Mouse (Mus musculus): Measurements from ENCODE around the gene Galnt16. TPM values are rescaled to one million over a fixed set of nuclear protein-coding genes. Genes with fewer than 3 reads are reported as not detected.

Gene Galnt16
- total and polyA plus RNA-seq, 3 experiments: 2.0 to 3.0 (median 3.0) TPM

DNA sequence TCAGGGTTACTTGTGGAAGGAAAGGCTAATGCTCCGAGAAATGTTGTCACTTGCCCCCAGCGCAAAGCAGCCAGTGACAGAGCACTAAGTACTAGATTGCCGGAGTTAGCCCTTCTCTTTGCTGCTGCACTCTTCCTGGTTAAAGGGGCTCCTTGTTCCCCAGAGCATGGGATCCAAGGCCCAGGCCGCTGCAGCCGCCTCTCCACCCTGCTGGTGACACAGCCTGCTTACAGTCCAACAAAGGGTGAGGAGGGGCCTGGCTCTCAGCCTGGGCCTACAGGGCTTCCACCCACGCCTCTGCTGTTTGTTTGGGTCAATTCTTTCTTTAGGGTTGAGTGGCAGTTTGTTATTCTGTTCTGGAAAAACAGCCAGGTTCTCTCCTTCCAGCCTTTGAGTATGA, 80.7 kb downstream of the Galnt16 start:
- H3K4me3 ChIP-seq: no peak overlapping the region
- intact Hi-C loops (cut with DNase I): no loop called here
- no peaks in the 10 kb centered on the region for H3K79me2 ChIP-seq (replicated peaks; ENCODE audit: control insufficient read depth, insufficient read depth, low read length)
- peaks cover 4% of the 10 kb centered on the region for H3K4me1 ChIP-seq (ENCODE audit: control insufficient read depth, insufficient read depth, low read length)
- H3K36me3 ChIP-seq (ENCODE audit: control insufficient read depth, insufficient read depth, low read length): no peaks in the 10 kb centered on the region
- WGBS: 39% methylated on average over 6 of the region's 6 CpGs
- no peak overlapping the region for H3K9ac ChIP-seq (ENCODE audit: low read depth, low read length)
- TF ChIP-seq POLR2A (IDR thresholded peaks at IDR 0.05; ENCODE audit: insufficient read depth, low read depth, low read length): no peak
- no peak for TF ChIP-seq EP300 (IDR thresholded peaks at IDR 0.05; ENCODE audit: insufficient read depth, low read depth, low read length)
- peak; percentile 43 for TF ChIP-seq CTCF (IDR thresholded peaks at IDR 0.05)
- DNase-seq: peak; percentile 67
- H3K27ac ChIP-seq: peak overlapping the region; percentile 49
- H3K27me3 ChIP-seq (ENCODE audit: control insufficient read depth, insufficient read depth, low read length): no peaks in the 10 kb centered on the region

DNA sequence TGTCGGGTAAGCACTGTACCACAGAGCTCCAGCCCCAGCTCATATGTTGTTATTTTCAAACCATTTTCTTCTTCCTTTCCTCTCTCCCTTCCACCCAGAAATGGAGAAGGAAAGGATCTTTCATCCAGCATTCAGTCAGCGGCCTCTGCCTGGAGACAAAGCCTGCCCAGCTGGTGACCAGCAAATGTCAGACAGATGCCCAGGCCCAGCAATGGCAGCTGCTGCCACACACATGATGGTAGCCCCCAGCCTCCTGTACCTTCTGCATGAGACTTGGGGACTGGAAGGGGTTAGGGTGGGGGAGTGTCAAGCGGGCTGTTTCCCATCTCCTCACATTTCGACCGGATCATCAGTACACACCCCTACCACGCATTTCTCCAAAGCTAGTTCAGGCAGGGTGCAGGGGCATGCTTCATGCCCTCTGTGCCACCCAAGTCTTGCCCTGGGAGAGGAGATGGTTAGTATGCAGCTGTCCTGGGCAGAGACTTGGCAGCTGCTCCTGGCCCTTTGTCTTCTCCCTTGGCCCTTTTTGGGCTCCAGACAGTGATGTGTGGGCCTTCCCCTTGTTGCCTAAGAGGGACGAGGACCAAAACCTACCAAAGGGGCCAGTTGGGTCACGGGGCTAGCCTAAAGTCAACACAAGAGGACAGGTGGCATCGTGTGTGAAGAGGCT, 83.7 kb downstream of the Galnt16 start:
- no peak for TF ChIP-seq EP300 (IDR thresholded peaks at IDR 0.05; ENCODE audit: insufficient read depth, low read depth, low read length)
- no peak for TF ChIP-seq POLR2A (IDR thresholded peaks at IDR 0.05; ENCODE audit: insufficient read depth, low read depth, low read length)
- no peak for TF ChIP-seq CTCF (IDR thresholded peaks at IDR 0.05)
- intact Hi-C loops (cut with DNase I): no loop called here
- H3K4me1 ChIP-seq (ENCODE audit: control insufficient read depth, insufficient read depth, low read length): peaks cover 7% of the 10 kb centered on the region

GRCm38 (mm10) chr12:80602432-80602831, 84.4 kb downstream of the Galnt16 start:
- TF ChIP-seq EP300 (IDR thresholded peaks at IDR 0.05; ENCODE audit: insufficient read depth, low read depth, low read length): no peak
- no peak for TF ChIP-seq CTCF (IDR thresholded peaks at IDR 0.05)
- TF ChIP-seq POLR2A (IDR thresholded peaks at IDR 0.05; ENCODE audit: insufficient read depth, low read depth, low read length): no peak
- intact Hi-C loops (cut with DNase I): no loop called here
- H3K27me3 ChIP-seq (ENCODE audit: control insufficient read depth, insufficient read depth, low read length): no peaks in the 10 kb centered on the region
- H3K27ac ChIP-seq: no peak overlapping the region
- H3K79me2 ChIP-seq (replicated peaks; ENCODE audit: control insufficient read depth, insufficient read depth, low read length): no peaks in the 10 kb centered on the region
- no peak overlapping the region for H3K9ac ChIP-seq (ENCODE audit: low read depth, low read length)
- H3K4me3 ChIP-seq: no peak overlapping the region
- no peak for DNase-seq
- 95% methylated on average over 5 of the region's 5 CpGs for WGBS
- no peaks in the 10 kb centered on the region for H3K36me3 ChIP-seq (ENCODE audit: control insufficient read depth, insufficient read depth, low read length)
- H3K4me1 ChIP-seq (ENCODE audit: control insufficient read depth, insufficient read depth, low read length): peaks cover 7% of the 10 kb centered on the region

More for the DNA sequence above, 83.7 kb downstream of the Galnt16 start:
- H3K36me3 ChIP-seq (ENCODE audit: control insufficient read depth, insufficient read depth, low read length): no peaks in the 10 kb centered on the region
- H3K27me3 ChIP-seq (ENCODE audit: control insufficient read depth, insufficient read depth, low read length): no peaks in the 10 kb centered on the region
- H3K9ac ChIP-seq (ENCODE audit: low read depth, low read length): no peak overlapping the region
- DNase-seq: no peak
- no peaks in the 10 kb centered on the region for H3K79me2 ChIP-seq (replicated peaks; ENCODE audit: control insufficient read depth, insufficient read depth, low read length)
- 88% methylated on average over 9 of the region's 9 CpGs for WGBS
- no peak overlapping the region for H3K4me3 ChIP-seq
- H3K27ac ChIP-seq: no peak overlapping the region

DNA sequence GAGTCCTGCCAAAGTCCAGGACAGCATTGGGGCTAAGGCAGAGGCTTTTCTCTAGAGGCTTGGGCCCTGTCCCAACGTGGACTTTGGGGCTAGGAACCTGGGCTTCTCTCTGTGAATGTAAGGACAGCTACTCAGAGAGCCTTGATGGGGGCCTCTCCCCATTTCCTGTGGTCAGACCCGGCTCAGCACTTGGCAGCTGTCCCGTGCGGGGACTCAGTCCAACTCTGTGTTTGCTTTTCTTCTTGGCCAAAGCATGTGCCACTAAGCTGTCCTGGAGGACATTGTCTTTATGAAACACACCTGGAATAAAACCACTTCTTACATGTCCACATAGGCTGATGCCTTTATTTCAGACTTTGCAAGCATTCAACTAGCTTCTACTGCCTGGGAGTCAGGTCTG, 85.5 kb downstream of the Galnt16 start:
- intact Hi-C loops (cut with DNase I): no loop called here
- no peaks in the 10 kb centered on the region for H3K27me3 ChIP-seq (ENCODE audit: control insufficient read depth, insufficient read depth, low read length)
- no peaks in the 10 kb centered on the region for H3K36me3 ChIP-seq (ENCODE audit: control insufficient read depth, insufficient read depth, low read length)
- peaks cover 5% of the 10 kb centered on the region for H3K4me1 ChIP-seq (ENCODE audit: control insufficient read depth, insufficient read depth, low read length)
- no peak overlapping the region for H3K4me3 ChIP-seq
- peak; percentile 54 to 56 for DNase-seq
- no peaks in the 10 kb centered on the region for H3K79me2 ChIP-seq (replicated peaks; ENCODE audit: control insufficient read depth, insufficient read depth, low read length)
- 5% methylated on average over 4 of the region's 4 CpGs for WGBS
- H3K9ac ChIP-seq (ENCODE audit: low read depth, low read length): no peak overlapping the region
- no peak overlapping the region for H3K27ac ChIP-seq
- TF ChIP-seq EP300 (IDR thresholded peaks at IDR 0.05; ENCODE audit: insufficient read depth, low read depth, low read length) (no peak), POLR2A (IDR thresholded peaks at IDR 0.05; ENCODE audit: insufficient read depth, low read depth, low read length) (no peak), CTCF (IDR thresholded peaks at IDR 0.05) (no peak)

DNA sequence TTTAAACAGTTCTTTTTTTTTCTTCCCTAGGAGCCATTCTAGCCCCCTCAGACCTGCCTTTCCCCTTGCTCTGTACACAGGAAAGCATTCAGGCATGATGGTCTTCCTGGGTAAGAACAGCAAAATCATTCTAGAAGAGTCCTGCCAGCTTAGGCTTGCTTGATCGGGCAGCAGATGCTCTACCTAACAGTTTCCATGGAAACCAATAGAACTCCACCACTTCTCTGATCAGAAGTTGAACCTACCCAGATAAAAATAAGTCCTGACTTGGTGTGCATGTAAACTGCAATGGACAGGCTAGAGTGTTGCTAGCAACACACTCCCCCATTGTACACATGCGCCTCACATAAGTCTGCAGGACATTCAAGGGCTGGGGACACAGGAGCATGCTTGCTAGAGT, 86.1 kb downstream of the Galnt16 start:
- no peaks in the 10 kb centered on the region for H3K36me3 ChIP-seq (ENCODE audit: control insufficient read depth, insufficient read depth, low read length)
- DNase-seq: no peak
- WGBS: 89% methylated on average over 2 of the region's 2 CpGs
- TF ChIP-seq CTCF (IDR thresholded peaks at IDR 0.05): no peak
- H3K27ac ChIP-seq: no peak overlapping the region
- intact Hi-C loops (cut with DNase I): no loop called here
- no peaks in the 10 kb centered on the region for H3K27me3 ChIP-seq (ENCODE audit: control insufficient read depth, insufficient read depth, low read length)
- no peak overlapping the region for H3K9ac ChIP-seq (ENCODE audit: low read depth, low read length)
- H3K4me3 ChIP-seq: no peak overlapping the region
- H3K4me1 ChIP-seq (ENCODE audit: control insufficient read depth, insufficient read depth, low read length): peaks cover 3% of the 10 kb centered on the region
- no peaks in the 10 kb centered on the region for H3K79me2 ChIP-seq (replicated peaks; ENCODE audit: control insufficient read depth, insufficient read depth, low read length)

GRCm38 (mm10) chr12:80608576-80608975, 90.5 kb downstream of the Galnt16 start:
- WGBS: 65% methylated on average over 1 of the region's 1 CpGs
- Histone ChIP-seq H3K27ac (no peak overlapping the region), H3K27me3 (ENCODE audit: control insufficient read depth, insufficient read depth, low read length) (no peaks in the 10 kb centered on the region), H3K4me3 (no peak overlapping the region), H3K79me2 (replicated peaks; ENCODE audit: control insufficient read depth, insufficient read depth, low read length) (no peaks in the 10 kb centered on the region), H3K9ac (ENCODE audit: low read depth, low read length) (no peak overlapping the region), H3K36me3 (ENCODE audit: control insufficient read depth, insufficient read depth, low read length) (no peaks in the 10 kb centered on the region), H3K4me1 (ENCODE audit: control insufficient read depth, insufficient read depth, low read length) (peaks cover 4% of the 10 kb centered on the region)
- intact Hi-C loops (cut with DNase I): no loop called here
- TF ChIP-seq POLR2A (IDR thresholded peaks at IDR 0.05; ENCODE audit: insufficient read depth, low read depth, low read length): no peak
- TF ChIP-seq CTCF (IDR thresholded peaks at IDR 0.05): no peak
- no peak for TF ChIP-seq EP300 (IDR thresholded peaks at IDR 0.05; ENCODE audit: insufficient read depth, low read depth, low read length)
- DNase-seq: no peak

Data from heart, adult 2 months (tissue).